Mouse (Mus musculus) MEL (cell line): ENCODE measurements at regions not wholly inside any gene's neighbourhood (a gene's known extent, or its start where the extent isn't known, plus 50 kb on each side); places are given as distances from the start of the nearest gene placed in this dataset.

Source experiments
- DNase-seq: peaks from one replicate; pipeline ENCODE4 v3.0.0; 2011; ENCODE audit warnings: low read depth, low spot score
- H3K27ac ChIP-seq: 2 replicates; pipeline ENCODE4 v1.5.1; 2012; ENCODE audit warnings: low read depth, mild to moderate bottlenecking, control low read depth, low read length, moderate library complexity; ENCODE audit not compliant: control insufficient read depth
- H3K27me3 ChIP-seq, 2 experiments: fragments of 150-350 bp in 1 of 2; sonication (generic) in 1 of 2; 2 replicates each; pipeline ENCODE4 v1.6.1; 2012; ENCODE audit warnings: low read length in 2 of 2, mild to moderate bottlenecking in 2 of 2, improper control_type of control experiment in 1 of 2, moderate library complexity in 1 of 2; ENCODE audit not compliant: insufficient read depth in 2 of 2, control insufficient read depth in 1 of 2
- H3K36me3 ChIP-seq, 2 experiments: 2 replicates each; pipeline ENCODE4 v1.6.1; 2012 to 2014; ENCODE audit warnings: low read length in 2 of 2, improper control_type of control experiment in 1 of 2, inconsistent platforms in 1 of 2, mild to moderate bottlenecking in 1 of 2; ENCODE audit not compliant: insufficient read depth in 2 of 2, control insufficient read depth in 1 of 2
- H3K4me1 ChIP-seq, 2 experiments: fragments of 150-350 bp in 1 of 2; sonication (generic) in 1 of 2; 2 replicates each; pipeline ENCODE4 v1.6.1; 2012; ENCODE audit warnings: low read length in 2 of 2, improper control_type of control experiment in 1 of 2, mild to moderate bottlenecking in 1 of 2; ENCODE audit not compliant: insufficient read depth in 2 of 2, control insufficient read depth in 1 of 2
- H3K4me3 ChIP-seq, 2 experiments: fragments of 150-350 bp in 1 of 2; sonication (generic) in 1 of 2; 2 replicates each; pipeline ENCODE4 v1.5.1; 2012; ENCODE audit warnings: low read depth in 2 of 2, low read length in 2 of 2, mild to moderate bottlenecking in 2 of 2, moderate library complexity in 2 of 2, control low read depth in 1 of 2, improper control_type of control experiment in 1 of 2; ENCODE audit not compliant: control insufficient read depth in 1 of 2, insufficient read depth in 1 of 2
- H3K79me2 ChIP-seq: 2 replicates; pipeline ENCODE4 v1.6.1; 2012; ENCODE audit warnings: mild to moderate bottlenecking, low read length, moderate library complexity; ENCODE audit not compliant: control insufficient read depth, poor library complexity, insufficient read depth
- H3K9ac ChIP-seq: 2 replicates; pipeline ENCODE4 v1.6.1; 2012; ENCODE audit warnings: low read depth, mild to moderate bottlenecking, control low read depth, low read length, moderate library complexity; ENCODE audit not compliant: control insufficient read depth, poor library complexity, severe bottlenecking
- H3K9me3 ChIP-seq: fragments of 150-350 bp; sonication (generic); replicated peaks from 2 replicates; pipeline ENCODE4 v1.6.1; 2012; ENCODE audit warnings: mild to moderate bottlenecking, low read length, improper control_type of control experiment, moderate library complexity; ENCODE audit not compliant: insufficient read depth
- BHLHE40 ChIP-seq: IDR thresholded peaks from 2 replicates; pipeline ENCODE4 v1.6.1; 2012; ENCODE audit warnings: low read depth, mild to moderate bottlenecking, inconsistent platforms, low read length, improper control_type of control experiment, borderline replicate concordance
- CHD1 ChIP-seq: IDR thresholded peaks from 2 replicates; pipeline ENCODE4 v1.6.1; 2012; ENCODE audit warnings: low read depth, mild to moderate bottlenecking, inconsistent platforms, low read length, improper control_type of control experiment
- E2F4 ChIP-seq: IDR thresholded peaks from 2 replicates; pipeline ENCODE4 v1.6.1; 2011; ENCODE audit warnings: low read depth, low read length, improper control_type of control experiment, borderline replicate concordance
- EP300 ChIP-seq, 2 experiments: IDR thresholded peaks; 2 replicates each; pipeline ENCODE4 v1.6.1; 2011; ENCODE audit warnings: improper control_type of control experiment in 2 of 2, low read length in 2 of 2, low read depth in 1 of 2, mild to moderate bottlenecking in 1 of 2
- HCFC1 ChIP-seq: IDR thresholded peaks from 2 replicates; pipeline ENCODE4 v1.6.1; 2012; ENCODE audit warnings: low read depth, mild to moderate bottlenecking, inconsistent platforms, low read length, improper control_type of control experiment, moderate library complexity
- JUND ChIP-seq: IDR thresholded peaks from 2 replicates; pipeline ENCODE4 v1.6.1; 2011; ENCODE audit warnings: low read depth, mild to moderate bottlenecking, improper control_type of control experiment, low read length
- KAT2A ChIP-seq: conservative IDR thresholded peaks from 2 replicates; pipeline ENCODE4 v1.6.1; 2012; ENCODE audit warnings: low read depth, low read length, improper control_type of control experiment, inconsistent platforms
- MAX ChIP-seq: IDR thresholded peaks from 2 replicates; pipeline ENCODE4 v1.6.1; 2011; ENCODE audit warnings: low read length, improper control_type of control experiment
- MEF2A ChIP-seq: IDR thresholded peaks from 2 replicates; pipeline ENCODE4 v1.6.1; 2014; ENCODE audit warnings: low read depth, mild to moderate bottlenecking, inconsistent platforms, low read length, improper control_type of control experiment; ENCODE audit not compliant: poor library complexity, insufficient replicate concordance, severe bottlenecking; ENCODE audit errors: extremely low read depth
- MXI1 ChIP-seq: IDR thresholded peaks from 2 replicates; pipeline ENCODE4 v1.6.1; 2011; ENCODE audit warnings: mild to moderate bottlenecking, low read depth, low read length, improper control_type of control experiment
- RAD21 ChIP-seq: IDR thresholded peaks from 2 replicates; pipeline ENCODE4 v1.6.1; 2011; ENCODE audit warnings: mild to moderate bottlenecking, low read depth, low read length, improper control_type of control experiment
- RCOR1 ChIP-seq: IDR thresholded peaks from 2 replicates; pipeline ENCODE4 v1.6.1; 2012; ENCODE audit warnings: low read depth, mild to moderate bottlenecking, inconsistent platforms, low read length, improper control_type of control experiment
- SMC3 ChIP-seq: IDR thresholded peaks from 2 replicates; pipeline ENCODE4 v1.6.1; 2011; ENCODE audit warnings: low read depth, low read length, improper control_type of control experiment
- TAL1 ChIP-seq: IDR thresholded peaks from 2 replicates; pipeline ENCODE4 v1.6.1; 2012; ENCODE audit warnings: mild to moderate bottlenecking, inconsistent platforms, low read length, moderate library complexity, mixed read lengths
- TBP ChIP-seq: IDR thresholded peaks from 2 replicates; pipeline ENCODE4 v1.8.0; 2011; ENCODE audit warnings: low read depth, low read length, improper control_type of control experiment
- UBTF ChIP-seq: IDR thresholded peaks from 2 replicates; pipeline ENCODE4 v1.6.1; 2012; ENCODE audit warnings: low read depth, mild to moderate bottlenecking, inconsistent platforms, low read length, improper control_type of control experiment, moderate library complexity, borderline replicate concordance; ENCODE audit not compliant: insufficient read depth
- USF1 ChIP-seq: IDR thresholded peaks from 2 replicates; pipeline ENCODE4 v1.6.1; 2014; ENCODE audit warnings: low read depth, mild to moderate bottlenecking, inconsistent platforms, low read length, improper control_type of control experiment, moderate library complexity
- USF2 ChIP-seq, 2 experiments: IDR thresholded peaks; 2 replicates each; pipeline ENCODE4 v1.6.1; 2011 to 2012; ENCODE audit warnings: improper control_type of control experiment in 2 of 2, low read length in 2 of 2, borderline replicate concordance in 1 of 2, inconsistent platforms in 1 of 2, low read depth in 1 of 2, mild to moderate bottlenecking in 1 of 2; ENCODE audit not compliant: insufficient read depth in 1 of 2
- ZKSCAN1 ChIP-seq: IDR thresholded peaks from 2 replicates; pipeline ENCODE4 v1.6.1; 2012; ENCODE audit warnings: low read depth, mild to moderate bottlenecking, inconsistent platforms, low read length, improper control_type of control experiment, moderate library complexity
- ZMIZ1 ChIP-seq: IDR thresholded peaks from 2 replicates; pipeline ENCODE4 v1.6.1; 2012; ENCODE audit warnings: low read depth, mild to moderate bottlenecking, inconsistent platforms, low read length, improper control_type of control experiment, moderate library complexity

DNA sequence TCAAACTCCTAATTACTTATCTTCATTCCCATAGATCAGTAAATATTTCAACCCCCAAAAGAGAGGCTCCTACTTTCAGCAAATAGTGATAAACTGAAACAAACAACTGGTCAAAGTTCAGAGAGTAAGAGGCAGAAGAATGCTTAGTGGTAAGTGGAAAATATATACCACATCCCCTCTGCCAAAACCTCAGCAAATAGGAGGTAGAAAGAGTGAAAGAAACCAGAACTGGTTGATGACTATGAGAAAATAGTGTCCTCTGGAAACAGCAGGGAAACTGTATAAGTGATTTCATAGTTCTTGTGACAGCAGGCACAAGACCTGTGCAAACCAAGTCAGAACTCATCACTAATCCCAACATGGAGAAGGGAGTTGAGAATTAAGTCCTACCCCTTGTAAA lies 980.8 kb upstream of the Cited2 start:
- DNase-seq, result no peak
- no peaks in the 10 kb centered on the region for H3K9me3 ChIP-seq
- H3K4me3 ChIP-seq, result no peak overlapping the region
- H3K36me3 ChIP-seq, result no peaks in the 10 kb centered on the region
- no peaks in the 10 kb centered on the region for H3K4me1 ChIP-seq
- no peaks in the 10 kb centered on the region for H3K27me3 ChIP-seq
- no peak overlapping the region for H3K9ac ChIP-seq
- TF ChIP-seq TAL1 (no peak), JUND (no peak), MEF2A (no peak), UBTF (no peak), E2F4 (no peak), CHD1 (no peak), HCFC1 (no peak)
- H3K27ac ChIP-seq, result no peak overlapping the region
- no peaks in the 10 kb centered on the region for H3K79me2 ChIP-seq

DNA sequence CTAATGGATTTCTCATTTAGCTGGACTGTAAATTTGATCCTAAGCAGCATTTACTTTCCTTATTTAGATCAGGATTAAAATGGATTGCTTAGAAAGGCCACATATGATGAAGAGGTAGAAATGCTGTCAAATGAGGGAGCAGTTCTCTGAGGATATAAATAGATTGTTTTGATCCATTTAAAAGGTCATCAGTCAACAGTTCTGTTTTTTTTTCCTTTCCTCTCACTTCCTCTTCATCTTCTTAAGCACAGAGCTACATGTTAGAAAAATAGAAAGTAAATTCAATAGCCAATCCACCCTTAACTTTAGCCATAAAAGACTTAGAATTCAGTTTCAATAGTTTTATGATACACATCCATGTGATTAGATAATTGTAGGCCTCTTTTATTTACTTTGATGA lies 971.5 kb upstream of the Cited2 start:
- Histone ChIP-seq H3K79me2 (no peaks in the 10 kb centered on the region), H3K36me3 (no peaks in the 10 kb centered on the region), H3K9me3 (no peaks in the 10 kb centered on the region), H3K27me3 (no peaks in the 10 kb centered on the region), H3K4me1 (no peaks in the 10 kb centered on the region), H3K9ac (no peak overlapping the region), H3K27ac (no peak overlapping the region), H3K4me3 (no peak overlapping the region)
- TF ChIP-seq ZMIZ1 (no peak), KAT2A (no peak), TBP (no peak), RAD21 (no peak), ZKSCAN1 (no peak), RCOR1 (no peak), BHLHE40 (no peak), USF1 (no peak), MAX (no peak), E2F4 (no peak), EP300 (IDR thresholded peaks at IDR 0.05; ENCODE audit: low read depth in 1 of 2, low read length in 2 of 2) (no peak), SMC3 (no peak), USF2 (IDR thresholded peaks at IDR 0.05; ENCODE audit: borderline replicate concordance in 1 of 2, insufficient read depth in 1 of 2, low read depth in 1 of 2, low read length in 2 of 2) (no peak), MXI1 (no peak), TAL1 (no peak)
- DNase-seq, result no peak
